Mouse (Mus musculus): Measurements from ENCODE around the gene Esr1.

GRCm38 (mm10) chr10:4733987-4734386 is 122.6 kb downstream of the Esr1 start:
- no peak for TF ChIP-seq POLR2A (IDR thresholded peaks at IDR 0.05; ENCODE audit: borderline replicate concordance, extremely low read depth, low read depth, low read length)
- no peak for TF ChIP-seq CTCF (IDR thresholded peaks at IDR 0.05; ENCODE audit: insufficient read depth, low read length)
